Mouse (Mus musculus): ENCODE measurements around the gene Rraga. TPM values are rescaled to one million over a fixed set of nuclear protein-coding genes. Genes with fewer than 3 reads are reported as not detected.
"Not testable (repeated sequence)": the region's sequence is repeated elsewhere in the genome, so short reads cannot be mapped to it uniquely, and the experiment has no call there.

Rraga gene
- total RNA-seq, 2 experiments from 2014 or later, result 56.3 to 61.1 TPM

DNA sequence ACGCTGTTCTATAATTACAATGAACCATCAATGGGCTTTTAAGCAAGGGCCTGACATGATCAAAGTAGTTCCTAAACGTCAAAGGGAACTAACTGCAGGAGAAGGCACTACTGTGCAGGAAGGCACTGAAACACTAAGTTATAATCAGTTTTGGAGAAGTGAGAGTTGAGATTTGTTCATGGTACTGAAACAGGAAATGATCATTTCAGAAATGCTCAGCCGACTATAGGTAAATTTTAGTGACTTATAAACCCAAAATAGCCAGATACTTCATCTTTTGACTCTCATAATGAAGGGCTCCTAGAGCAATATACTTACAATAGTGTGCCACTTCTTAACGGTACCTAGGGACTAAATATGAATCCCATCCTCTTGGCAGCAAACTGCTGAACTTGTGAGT is 4.6 kb downstream of the Rraga start:
- DNase-seq (ENCODE audit: low spot score), result no peak
- intact Hi-C loops (cut with DNase I), result no loop called here

- DNase-seq (ENCODE audit: low spot score), result no peak
- intact Hi-C loops (cut with DNase I), result no loop called here
These were observed 5.1 kb downstream of the Rraga start for GRCm38 (mm10) chr4:86580591-86580990.

DNA sequence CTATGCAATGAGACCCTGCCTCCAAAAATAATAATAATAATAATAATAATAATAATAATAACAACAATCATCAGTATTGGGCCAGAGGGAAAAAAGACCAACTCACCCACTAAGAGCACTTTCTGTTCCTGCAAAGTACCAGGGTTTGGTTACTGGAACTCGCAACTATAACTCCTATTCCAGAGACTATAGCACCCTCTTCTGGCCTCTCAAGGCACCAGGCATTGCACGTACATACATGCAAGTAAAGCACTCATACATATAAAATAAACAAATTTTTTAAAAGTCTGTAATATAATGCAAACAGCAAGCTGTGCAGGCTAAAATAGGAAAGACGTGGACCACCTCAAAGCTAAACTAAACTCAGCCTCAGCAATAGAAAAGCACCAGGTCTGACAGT is 12.8 kb downstream of the Rraga start:
- no peak for DNase-seq (ENCODE audit: low spot score)
- intact Hi-C loops (cut with DNase I), result no loop called here

- DNase-seq (ENCODE audit: low spot score), result no peak
- intact Hi-C loops (cut with DNase I), result loop anchor here (1.0 kb wide), 1 partner anchor 12 kb away; no protein-coding TSS in a partner anchor
These were observed 15.8 kb downstream of the Rraga start for GRCm38 (mm10) chr4:86591304-86591703.

DNA sequence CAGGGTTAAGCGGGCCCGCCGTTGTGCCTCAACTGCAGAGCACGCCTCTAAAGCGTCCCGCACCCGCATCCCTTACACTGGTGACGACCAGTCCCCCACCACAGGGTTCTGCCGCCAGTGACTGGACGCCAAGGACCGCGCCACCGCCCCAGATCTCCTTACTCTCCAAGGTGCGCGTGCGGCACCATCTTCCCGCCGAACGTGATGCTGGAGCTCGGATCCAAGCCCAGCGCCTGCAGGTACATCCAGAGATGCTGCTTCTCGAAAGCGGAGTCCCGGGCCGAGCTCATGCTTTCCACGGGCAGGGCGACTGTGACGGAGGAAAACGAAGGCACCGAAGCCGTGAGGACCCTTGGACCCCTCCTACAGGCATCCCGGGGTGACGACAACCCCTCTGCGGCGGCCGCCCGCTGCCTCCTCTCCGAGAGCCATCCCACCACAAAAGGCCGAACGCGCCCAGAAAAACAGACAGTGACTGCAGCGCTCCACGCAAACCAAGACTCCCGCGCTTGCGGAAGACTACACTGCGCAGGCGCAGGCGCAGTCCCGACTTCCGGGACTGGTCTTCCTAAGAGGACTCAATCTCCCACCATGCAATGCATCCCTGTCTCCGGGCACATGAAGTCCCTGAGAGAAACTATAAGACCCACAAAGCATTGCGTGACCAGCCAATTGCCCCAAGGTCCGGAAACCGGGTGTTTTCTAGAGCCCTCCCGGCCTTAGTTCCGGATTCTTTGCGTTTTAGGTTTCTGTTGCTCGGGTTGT is 36.2 kb downstream of the Rraga start, which contains the start of gene Haus6:
TSS of gene Haus6 (minus strand) at position 532 of the 765 bp plus-strand sequence.
- intact Hi-C loops (cut with DNase I), result loop anchor here (2.0 kb wide), 1 partner anchor 33 kb away; no protein-coding TSS in a partner anchor
- peak; percentile 88 for DNase-seq (ENCODE audit: low spot score)

DNA sequence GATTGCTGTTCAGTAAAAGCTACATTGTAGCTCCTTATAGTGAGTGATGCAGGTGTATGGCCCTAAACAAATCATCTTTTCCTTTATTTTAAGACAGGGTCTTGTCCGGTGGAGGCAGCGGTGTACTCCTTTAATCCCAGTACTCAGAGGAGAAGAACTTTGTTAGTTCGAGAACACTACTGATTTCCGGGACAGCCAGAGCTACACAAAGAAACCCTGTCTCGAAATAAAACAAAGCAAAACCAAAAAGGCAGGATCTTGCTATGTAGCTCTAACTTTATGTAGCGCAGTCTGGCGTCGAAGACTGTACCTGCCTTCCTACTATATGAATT is 36.8 kb downstream of the Rraga start:
- DNase-seq (ENCODE audit: low spot score), result no peak
- intact Hi-C loops (cut with DNase I), result no loop called here

DNA sequence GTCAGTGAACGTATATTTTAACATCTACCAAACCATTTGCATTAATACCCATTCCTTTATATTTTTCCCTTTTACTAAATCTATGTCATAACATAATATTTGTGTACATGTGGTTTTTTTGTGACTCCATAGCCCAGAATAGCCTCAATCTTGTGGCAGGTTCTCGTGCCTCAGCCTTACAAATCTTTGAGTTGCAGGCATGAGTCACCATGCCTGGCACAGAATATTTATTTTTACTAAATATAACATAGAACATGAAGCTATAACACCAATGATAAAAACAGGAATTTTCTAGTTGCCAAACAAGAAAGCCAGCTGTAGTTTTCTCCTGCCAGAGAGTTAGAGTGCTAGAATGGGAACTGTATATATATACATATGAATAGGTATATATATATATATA is 45.0 kb downstream of the Rraga start:
- intact Hi-C loops (cut with DNase I), result loop anchor here (5.0 to 10.0 kb wide), 2 partner anchors 37 to 74 kb away; no protein-coding TSS in a partner anchor
- no peak for DNase-seq (ENCODE audit: low spot score)

DNA sequence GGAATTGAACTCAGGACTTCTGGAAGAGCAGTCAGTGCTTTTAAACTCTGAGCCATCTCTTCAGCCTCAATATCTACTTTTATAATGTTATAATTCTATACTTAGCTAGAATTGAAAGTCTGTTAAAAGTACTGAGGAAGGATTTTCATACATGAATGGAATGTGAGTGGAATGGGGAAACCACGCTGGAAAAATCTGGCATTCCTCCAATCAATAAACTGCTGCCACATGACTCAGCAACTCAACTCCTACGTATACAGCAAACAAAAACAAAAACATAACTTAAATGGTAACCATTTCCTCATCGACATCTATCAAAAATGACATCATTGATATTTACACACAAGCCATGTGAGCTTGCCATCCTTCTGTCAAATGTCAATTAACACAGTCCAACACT is 46.6 kb downstream of the Rraga start:
- intact Hi-C loops (cut with DNase I), result loop anchor here (5.0 to 10.0 kb wide), 2 partner anchors 35 to 73 kb away; no protein-coding TSS in a partner anchor
- DNase-seq (ENCODE audit: low spot score), result no peak

DNA sequence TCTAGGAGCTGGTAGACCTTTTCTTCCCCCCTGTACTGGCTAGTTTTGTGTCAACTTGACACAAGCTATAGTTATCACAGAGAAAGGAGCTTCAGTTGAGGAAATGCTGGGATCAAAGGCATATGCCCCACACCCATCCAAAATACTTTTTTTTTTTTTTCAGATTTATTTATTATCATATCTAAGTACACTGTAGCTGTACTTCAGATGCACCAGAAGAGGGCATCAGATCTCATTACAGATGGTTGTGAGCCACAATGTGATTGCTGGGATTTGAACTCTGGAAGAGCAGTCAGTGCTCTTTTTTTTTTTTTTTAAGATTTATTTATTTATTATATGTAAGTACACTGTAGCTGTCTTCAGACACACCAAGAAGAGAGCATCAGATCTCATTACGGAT is 47.1 kb downstream of the Rraga start:
- not testable (repeated sequence) for DNase-seq (ENCODE audit: low spot score)
- intact Hi-C loops (cut with DNase I), result loop anchor here (5.0 to 10.0 kb wide), 2 partner anchors 35 to 72 kb away; no protein-coding TSS in a partner anchor

GRCm38 (mm10) chr4:86625463-86625862 is 50.0 kb downstream of the Rraga start:
- intact Hi-C loops (cut with DNase I), result loop anchor here (10.0 kb wide), 1 partner anchor 69 kb away; no protein-coding TSS in a partner anchor
- no peak for DNase-seq (ENCODE audit: low spot score)

DNA sequence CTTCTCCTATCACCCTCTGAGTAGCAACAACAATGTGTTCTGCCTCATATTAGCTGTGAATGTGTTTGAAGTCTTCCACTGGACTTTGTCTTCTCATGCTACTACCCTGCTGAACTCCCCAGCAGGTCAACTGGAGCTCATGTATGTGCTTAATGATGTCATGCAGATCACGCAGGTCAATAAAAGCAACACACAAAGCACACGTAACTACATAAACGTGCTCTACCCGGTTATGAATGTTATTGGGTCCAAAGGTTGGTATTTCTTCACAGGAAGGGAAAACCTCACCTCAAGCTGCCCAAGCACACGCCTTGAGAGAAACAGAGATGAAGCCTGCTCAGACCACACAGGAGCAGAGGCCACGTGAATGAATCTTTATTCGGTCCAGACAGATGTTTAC is 51.0 kb downstream of the Rraga start:
- intact Hi-C loops (cut with DNase I), result loop anchor here (10.0 kb wide), 1 partner anchor 68 kb away; no protein-coding TSS in a partner anchor

More for the DNA sequence above, 51.0 kb downstream of the Rraga start:
- DNase-seq (ENCODE audit: low spot score), result not testable (repeated sequence)

Other genes starting within 250 kb of the Rraga start
- not detected for gene Saxo1, start 17.3 kb upstream of the Rraga start, total RNA-seq (2021)
- gene Haus6, start 36.4 kb downstream of the Rraga start, total RNA-seq (2021), result 1 to 10 TPM; 3.8 to 4.2 TPM
- 100 to 1,000 TPM; 117 to 120 TPM for gene Plin2, start 94.4 kb downstream of the Rraga start, total RNA-seq (2021)
- 10 to 100 TPM; 33.7 to 34.7 TPM for gene Dennd4c, start 172.9 kb downstream of the Rraga start, total RNA-seq (2021)

Data from heart, postnatal 25 days (tissue).